Mouse (Mus musculus) bone marrow, adult 2 months (tissue): ENCODE measurements at regions not wholly inside any gene's neighbourhood (a gene's known extent, or its start where the extent isn't known, plus 50 kb on each side); places are given as distances from the start of the nearest gene placed in this dataset.

ENCODE experiments used
- CTCF ChIP-seq: fragments of 200-500 bp; IDR thresholded peaks from 2 replicates; pipeline ENCODE4 v1.5.1; 2011; ENCODE audit warnings: low read length, control low read depth; ENCODE audit not compliant: control insufficient read depth, insufficient read depth
- POLR2A ChIP-seq: fragments of 200-500 bp; IDR thresholded peaks from 2 replicates; pipeline ENCODE4 v1.6.1; 2011; ENCODE audit warnings: low read depth, mild to moderate bottlenecking, control low read depth, low read length, borderline replicate concordance; ENCODE audit not compliant: control insufficient read depth

- no peak for TF ChIP-seq POLR2A
- TF ChIP-seq CTCF: no peak
Observed at GRCm38 (mm10) chr17:49171252-49172047, 239.3 kb downstream of the Lrfn2 start.
